Mouse (Mus musculus) retina, postnatal 1 day (tissue): ENCODE data around the gene Fem1a.
"Not testable (repeated sequence)": the region's sequence is repeated elsewhere in the genome, so short reads cannot be mapped to it uniquely, and the experiment has no call there.

ENCODE experiments used
- DNase-seq: peaks from one replicate; pipeline ENCODE4 v3.0.0-alpha.2; 2012

Gene Fem1a

DNA sequence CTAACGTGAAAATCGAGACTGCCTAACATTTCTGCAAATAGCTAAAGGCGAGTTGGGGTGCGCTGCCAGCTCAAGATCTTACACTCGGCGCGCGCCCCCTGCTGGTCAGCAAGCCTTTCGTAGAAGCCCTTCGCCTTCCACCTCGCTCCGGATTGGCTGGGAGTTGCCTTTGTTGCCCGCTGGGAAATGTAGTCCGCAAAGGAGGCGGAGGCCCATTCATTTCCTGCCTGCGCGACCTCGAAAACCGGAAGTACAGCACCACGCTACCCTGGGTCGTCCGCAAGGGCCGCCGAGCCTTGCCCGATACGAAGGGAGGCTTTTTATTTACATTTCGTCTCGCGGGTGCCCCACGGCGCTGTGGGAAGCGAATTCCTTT, 759 bp upstream of the Fem1a start:
- peak; percentile 99 for DNase-seq

DNA sequence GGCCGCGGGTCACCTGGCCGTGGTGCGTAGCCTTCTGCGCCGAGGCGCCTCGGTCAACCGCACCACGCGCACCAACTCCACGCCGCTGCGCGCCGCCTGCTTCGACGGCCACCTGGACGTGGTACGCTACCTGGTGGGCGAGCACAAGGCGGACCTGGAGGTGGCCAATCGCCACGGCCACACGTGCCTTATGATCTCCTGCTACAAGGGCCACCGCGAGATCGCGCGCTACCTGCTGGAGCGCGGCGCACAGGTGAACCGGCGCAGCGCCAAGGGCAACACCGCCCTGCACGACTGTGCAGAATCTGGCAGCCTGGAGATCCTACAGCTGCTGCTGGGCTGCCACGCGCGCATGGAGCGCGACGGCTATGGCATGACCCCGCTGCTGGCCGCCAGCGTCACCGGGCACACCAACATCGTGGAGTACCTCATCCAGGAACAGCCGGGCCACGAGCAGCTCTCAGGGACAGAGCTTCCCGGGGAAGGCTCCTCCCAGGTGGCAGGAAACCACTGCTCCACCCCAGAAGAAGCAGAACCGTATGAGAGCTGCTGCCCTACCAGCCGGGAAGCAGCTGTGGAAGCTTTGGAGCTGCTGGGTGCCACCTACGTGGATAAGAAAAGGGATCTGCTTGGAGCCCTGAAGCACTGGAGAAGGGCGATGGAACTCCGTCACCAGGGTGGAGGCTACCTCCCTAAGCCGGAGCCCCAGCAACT, 728 bp downstream of the Fem1a start:
- no peak for DNase-seq

DNA sequence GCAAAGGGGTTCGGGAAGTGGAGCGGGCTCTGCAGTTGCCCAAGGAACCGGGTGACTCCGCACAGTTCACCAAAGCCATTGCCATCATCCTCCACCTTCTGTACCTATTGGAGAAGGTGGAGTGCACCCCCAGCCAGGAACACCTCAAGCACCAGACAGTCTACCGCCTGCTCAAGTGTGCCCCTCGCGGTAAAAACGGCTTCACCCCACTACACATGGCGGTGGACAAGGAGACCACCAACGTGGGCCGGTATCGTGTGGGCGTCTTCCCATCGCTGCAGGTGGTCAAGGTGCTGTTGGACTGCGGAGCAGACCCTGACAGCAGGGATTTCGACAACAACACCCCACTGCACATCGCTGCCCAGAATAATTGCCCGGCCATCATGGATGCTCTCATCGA, 1.7 kb downstream of the Fem1a start:
- not testable (repeated sequence) for DNase-seq

DNA sequence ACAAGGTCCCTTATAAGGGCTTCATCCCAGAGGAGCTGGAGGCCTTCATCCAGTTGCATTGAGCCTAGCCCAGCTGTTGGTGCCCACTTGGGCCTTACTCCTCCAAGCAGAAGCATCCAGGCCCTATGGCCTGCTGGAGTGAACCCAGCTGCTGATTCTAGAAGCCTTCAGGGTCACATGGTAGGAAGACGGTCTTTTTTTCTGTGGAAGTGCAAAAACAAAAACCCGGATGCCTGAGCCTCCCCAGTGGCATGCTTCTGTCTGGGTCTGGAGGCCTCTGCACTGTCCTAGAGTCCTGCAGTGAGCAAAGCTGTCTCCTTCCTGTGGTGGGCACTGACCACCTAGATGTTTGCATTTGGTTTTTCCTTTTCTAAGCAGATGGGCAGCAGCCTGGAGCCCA, 2.2 kb downstream of the Fem1a start:
- not testable (repeated sequence) for DNase-seq

DNA sequence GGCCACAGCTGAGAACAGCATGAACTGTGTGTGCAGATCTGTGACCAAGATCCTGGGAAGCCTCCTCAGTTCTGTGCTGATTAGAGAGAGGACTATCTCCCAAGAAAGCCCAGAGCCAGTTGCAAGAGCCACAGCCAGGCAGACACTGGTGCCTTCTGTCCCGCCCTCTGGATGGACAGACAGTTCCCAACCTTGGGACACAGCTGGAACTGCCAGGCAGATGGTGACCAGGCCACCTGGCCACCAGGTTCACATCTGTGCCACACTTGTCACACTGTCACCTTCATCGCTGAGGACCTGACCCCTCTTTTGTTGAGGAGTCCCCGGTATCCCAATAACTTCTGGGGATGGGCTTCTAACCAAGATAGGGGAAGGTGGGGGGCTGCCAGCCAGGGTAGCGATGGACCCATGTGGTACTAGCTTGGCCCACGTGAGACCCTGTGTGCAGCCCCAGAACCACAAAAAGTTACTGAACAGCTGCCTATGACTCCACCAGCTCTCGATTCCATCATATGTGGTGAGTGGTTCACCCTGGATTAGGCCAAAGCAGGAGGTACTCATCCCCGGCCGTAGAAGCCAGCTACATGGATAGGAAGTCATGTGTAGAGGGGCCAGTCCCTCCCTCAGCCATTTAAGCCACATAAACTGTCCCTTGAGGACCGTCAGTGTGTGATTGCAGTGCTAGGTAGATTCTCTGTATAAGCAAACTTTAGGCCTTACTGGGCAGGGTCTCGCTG, 2.9 kb downstream of the Fem1a start:
- no peak for DNase-seq

DNA sequence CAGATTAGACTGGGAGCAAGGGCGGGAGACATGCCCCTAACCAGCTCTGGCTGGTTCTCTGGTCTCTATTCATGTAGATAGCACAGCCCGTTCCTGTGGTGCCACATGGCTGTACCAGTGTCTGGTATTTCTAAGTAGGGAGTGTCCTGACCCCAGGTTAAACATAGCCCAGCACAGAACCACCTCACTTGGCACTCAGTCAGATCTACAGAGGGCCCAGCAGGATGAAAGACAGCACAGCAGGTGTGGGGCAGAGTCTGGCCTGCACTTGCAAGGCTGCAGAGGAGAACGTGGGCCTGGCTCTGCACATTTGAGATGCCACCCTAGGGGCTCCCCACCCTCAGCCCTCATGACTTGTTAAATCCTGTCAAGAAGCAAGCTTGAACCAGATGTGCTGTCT, 4.6 kb downstream of the Fem1a start:
- DNase-seq, result no peak

DNA sequence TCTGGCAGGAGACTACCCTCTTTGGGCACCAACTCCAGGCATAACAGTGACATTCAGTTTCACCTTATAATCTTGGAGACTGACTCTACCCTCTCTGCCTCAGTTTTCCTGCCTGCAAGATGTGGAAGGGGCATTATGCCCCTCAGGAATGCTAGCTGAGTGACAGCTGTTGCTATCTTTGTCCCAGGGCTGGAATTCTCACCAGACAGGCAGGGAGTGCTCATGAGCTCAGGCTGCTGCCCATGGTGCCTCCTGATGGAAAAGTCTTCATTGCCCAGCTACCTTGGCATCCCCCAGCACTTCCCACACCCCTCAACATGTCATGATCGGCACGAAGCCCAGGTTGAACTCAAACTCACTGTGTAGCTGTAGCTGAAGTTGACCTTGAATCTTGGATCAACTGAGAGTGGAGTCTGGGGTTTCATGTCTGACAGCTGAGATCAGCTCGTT, 6.1 kb downstream of the Fem1a start:
- DNase-seq, result no peak

DNA sequence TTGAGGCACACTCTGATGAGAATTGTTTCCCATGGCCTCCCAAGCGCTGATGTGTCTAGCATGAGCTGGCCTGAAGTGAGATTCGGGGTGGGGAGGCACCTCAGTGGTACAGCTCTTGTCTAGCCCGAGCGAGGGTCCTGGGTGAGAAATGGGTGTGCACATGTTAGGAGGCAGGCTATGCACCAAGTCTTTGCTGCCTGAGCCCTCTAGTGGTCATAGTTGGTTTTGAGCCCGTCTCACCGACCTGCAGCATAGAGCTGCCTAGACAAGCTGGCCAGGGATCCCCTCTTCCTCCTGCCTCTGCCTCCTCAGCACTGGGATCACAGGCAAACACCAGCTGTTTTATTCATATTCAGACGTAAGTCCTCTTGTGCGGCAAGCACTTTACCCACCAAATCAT, 7.4 kb downstream of the Fem1a start:
- DNase-seq, result peak; percentile 83

DNA sequence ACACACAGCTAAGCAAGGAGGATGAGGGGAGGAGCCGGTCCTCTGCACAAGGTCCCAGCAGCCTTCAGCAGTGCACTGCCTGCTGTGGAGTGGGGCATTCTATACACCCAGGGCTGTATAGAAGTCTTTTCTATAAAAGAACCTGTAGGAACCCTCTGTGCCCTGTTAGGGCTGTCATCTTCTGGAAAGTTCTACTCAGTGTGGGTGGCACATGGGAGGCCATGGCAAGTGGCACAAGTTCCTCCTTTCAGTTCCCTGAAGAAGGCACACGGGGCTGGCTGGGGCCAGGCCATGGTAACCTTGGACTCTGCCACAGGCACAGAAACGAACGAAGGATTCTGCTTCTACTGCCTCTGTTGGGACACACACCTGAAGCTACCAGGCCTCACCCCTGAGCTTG, 8.4 kb downstream of the Fem1a start:
- DNase-seq, result no peak

DNA sequence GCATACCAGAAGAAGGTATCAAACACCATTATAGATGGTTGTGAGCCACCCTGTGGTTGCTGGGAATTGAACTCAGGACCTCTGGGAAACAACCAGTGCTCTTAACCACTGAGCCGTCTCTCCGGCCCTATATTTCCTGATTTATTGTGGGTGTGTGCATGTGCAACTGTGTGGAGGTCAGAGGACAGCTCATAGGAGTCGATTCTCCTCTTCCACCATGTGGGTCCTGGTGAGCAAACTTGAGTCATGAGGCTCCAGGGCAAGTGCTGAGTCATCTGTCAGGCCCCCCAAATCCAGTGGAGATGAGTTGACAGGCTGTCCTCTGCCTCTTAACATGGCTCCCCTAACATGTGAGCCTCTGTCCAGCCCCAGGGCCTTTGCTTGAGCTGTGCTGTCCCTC, 9.3 kb downstream of the Fem1a start:
- no peak for DNase-seq

DNA sequence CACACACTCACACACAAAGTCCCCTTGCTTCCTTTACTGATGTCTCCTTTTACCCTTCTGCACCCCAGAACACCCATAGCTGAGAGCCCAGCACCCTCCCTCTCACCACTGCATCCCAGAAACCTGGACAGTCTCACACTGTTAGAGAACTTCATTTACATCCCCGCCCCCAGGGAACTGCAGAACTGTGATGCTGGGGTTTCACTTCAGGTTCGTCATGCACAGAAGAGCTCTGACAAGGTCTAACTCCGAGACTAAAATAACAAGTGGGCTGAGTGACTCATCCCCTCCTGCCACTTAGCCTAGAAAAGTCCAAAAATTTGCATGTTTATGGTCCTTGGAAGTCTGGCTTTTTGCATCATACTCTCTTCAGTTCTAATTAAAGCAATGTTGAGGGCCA, 9.7 kb downstream of the Fem1a start:
- DNase-seq, result no peak

DNA sequence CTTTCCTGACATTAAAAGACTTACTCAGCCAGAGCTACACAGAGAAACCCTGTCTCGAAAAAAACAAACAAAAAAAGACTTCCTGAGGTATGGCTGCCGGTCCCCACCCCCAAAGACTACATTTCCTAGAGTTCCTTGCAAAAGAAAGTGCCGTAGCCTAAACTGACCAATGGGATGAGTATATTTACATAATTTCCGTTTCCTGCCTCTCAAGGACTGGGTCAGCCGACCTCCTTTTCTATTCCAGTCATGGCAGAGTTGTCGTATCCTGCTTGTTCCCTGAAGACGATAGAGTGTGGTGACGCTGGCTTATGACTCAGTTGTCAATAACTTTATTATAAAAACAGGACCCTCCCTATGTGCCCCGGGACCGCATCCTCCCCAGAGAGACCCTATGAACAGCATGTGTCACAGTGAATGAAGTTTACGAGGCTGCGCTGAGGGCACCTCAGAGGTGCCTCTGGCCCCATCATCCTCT, 12.6 kb downstream of the Fem1a start:
- DNase-seq, result peak; percentile 92

DNA sequence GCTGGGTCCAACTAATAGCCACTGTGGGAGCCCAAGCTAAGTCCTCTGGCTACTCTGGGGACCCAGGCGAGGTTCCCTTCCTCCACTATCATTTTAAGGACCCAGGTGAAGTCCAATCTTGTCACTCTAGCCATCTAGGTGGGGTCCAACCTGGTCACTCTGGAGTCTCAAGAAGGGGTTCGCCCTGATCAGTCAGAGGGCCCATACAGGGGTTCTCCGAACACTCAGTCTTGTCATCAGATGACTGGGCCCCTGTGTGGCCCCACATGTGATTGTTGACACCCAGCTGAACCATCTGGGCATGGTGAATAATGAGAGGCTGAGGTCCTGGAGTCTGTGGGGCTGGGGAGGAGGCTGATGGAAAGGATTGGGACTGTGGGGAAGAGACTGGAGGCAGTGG, 13.1 kb downstream of the Fem1a start:
- DNase-seq, result no peak

DNA sequence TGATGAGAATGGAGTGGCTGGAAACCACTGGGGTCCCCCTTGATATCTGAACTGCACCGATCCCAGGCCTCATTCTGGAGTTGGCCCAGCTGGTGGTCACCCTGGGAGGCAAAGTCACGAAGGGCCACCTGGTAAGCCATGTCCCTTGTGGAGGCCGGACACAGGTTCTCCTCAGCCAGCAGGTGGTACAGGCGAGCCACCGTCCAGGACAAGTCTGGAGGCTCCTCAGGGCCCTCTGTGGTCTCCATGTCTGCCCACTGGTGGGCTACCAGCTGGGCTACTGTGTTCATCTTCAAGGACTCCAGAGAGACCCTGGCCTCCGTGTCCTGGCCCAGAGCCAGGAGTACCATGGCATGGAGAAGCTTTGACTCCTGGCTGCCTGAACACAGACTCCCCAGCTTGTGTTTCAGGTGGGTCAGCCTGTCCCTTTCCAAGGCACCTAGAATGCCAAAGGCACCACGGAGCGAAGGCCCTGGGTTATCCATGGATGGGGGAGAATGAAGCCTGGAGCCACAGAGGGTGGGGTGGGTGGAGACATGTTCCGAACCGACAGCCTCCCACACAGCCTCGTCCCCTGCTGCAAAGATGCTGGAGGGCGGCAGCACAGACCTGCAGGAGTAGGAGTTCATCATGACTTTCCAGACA, 15.1 kb downstream of the Fem1a start:
- no peak for DNase-seq

DNA sequence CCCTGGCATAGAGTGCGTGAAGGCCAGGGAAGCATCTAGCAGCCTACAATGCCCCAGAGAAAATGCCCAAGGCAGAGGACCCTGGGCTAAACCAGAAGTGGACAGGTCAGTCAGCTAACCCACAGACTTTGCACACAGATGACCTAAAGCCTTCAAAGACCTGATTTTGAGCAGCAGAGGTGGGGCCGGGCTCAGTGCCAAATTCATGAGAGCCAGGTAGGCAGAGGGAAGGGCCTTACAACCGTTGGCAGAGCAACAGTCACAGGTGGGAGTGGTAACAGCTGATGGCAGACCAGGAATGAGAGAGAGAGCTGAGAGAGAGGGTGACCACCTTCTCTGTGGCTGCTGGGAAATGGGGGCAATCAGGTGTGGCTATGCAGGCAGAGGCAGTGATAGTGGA, 16.0 kb downstream of the Fem1a start:
- DNase-seq, result no peak

DNA sequence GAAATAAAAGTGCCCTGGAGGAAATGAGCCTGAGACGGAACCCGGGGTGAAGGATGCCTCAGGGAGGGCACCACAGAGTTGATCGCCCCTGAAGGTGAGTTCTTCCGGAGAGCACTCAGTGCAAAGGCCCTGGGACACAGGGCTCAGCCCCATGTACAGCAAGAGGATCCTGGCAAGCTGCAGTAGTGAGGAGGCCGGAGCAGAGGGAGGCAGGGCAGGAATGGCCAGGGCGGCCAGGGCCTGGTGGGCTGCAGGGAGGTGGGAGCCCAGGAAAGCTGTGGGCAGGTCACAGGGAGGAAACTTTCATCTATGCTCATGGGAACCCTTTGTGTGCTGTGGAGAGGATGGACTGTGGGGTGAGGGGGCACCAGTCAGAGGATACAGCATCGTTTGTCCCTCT, 16.9 kb downstream of the Fem1a start:
- DNase-seq, result no peak

DNA sequence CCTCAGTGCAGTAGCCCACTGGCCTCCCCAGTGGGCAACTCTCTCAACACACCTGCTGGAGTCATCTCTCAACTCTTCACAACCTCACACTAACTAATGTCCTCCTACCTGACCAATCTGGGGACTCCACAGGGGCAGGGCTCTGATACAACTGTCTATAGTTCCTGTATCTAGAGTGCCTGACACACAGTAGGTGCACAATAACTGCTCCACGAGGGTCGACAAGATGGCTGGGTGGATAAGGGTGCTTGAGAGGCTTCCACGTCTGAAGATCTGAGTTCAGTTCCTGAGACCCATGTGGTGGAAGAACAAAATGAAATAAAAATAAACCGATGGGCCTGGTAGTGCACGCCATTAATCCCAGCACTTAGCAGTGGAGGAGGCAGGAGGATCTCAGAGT, 17.4 kb downstream of the Fem1a start:
- DNase-seq, result no peak

DNA sequence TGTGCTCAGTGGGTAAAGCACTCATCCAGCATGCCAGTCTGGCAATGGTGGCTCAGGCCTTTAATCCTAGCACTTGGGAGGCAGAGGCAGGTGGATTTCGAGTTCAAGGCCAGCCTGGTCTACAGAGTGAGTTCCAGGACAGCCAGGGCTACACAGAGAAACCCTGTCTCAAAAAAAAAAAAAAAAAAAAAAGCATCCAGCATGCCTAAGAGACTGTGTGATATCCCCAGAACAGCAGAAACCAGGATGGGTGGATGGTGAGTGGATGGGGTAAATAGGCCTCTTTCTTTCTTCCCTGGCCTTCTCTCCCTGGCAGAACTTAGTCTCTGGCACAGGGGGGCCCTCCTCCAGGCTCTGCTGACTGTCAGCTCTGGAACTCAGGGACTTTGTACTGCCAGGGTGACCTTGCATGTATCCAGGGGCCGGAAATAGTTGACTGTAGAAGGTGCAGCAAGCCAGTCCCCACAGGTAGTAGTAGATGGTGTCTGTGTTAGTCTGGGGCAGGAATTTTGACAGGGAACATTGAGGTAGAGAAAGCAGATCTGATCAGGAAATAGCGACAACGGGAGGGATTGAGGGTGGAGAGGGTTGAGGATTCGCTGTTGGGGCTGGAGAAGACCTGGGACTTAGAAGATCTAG, 19.4 kb downstream of the Fem1a start:
- DNase-seq, result no peak

DNA sequence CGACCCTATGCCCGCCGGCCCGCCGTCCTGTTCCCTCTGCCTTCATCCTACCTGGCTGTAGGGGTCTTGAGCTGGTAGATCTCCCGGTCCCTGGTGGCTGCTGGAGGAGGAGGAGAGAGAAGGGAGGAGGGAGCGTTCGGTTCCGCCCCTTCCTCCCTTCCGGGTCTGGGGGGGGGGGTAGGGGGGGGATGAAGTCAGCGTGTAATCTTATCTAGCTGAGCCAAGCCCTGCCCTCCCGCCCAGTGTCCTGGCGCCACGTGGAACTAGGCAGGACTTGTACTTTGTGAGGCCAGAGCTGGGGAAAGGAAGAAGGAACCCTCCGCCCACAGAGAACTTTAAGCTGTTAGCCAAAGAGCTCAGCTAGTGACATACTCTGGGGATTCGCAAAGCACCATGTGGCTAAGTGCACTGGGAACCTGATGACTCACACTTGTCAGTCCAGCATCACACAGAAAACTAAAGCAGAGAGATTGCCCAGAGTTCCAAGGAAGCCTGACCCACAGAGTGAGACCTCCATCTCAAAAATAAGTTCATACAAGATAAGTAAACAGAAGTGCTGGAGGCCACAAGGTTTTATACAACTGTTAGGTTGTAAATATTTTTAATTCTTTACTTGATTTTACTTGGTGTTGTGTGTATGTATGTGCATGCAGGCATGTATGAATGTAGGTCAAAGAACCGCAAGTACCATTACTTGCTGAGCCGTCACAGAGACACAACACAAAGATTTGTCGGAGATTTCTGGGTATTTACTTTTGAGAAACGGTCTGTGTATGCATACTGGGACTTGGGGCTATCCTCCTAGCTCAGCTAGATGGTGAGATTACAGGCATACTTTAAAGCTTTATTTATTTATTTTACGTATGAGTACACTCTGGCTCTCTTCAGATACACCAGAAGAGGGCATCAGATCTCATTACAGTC, 20.3 kb downstream of the Fem1a start, which contains the start of gene Ticam1:
Gene Ticam1 (minus strand): TSS at position 144 of the 924 bp plus-strand sequence.
- DNase-seq, result peak; percentile 95

DNA sequence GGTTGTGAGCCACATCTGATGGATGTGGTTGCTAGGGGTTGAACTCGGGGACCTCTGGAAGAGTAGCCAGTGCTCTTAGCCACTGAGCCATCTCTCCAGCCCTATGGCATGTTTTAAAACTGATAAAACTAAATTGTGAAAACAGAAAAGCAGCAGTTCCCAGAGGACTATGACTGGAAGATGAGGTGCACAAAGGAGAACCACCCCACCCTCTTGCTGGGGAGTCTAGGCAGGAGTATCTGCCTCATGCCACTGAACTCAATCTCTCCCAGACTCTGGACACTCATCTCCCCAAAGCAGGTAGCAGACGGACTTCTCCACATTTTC, 20.9 kb downstream of the Fem1a start:
- no peak for DNase-seq

DNA sequence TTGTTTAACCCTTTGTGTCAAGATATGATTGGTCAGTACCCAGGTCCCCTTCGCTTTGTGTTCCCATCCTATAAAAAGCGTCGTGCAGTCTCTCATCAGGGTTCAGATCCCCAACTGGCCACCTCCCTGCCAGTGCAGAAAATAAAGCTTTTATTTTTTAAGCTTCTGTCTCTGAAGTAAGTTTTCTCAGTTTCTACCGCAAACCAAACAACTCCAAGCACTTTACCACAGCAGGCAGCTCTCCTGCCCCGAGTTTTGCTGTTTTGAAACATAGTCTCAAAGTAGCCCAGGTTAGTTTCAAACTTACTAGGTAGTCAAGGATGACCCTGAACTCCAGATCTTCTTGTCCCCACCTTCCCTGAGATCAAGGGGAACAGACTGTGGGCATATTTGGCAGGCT, 21.7 kb downstream of the Fem1a start:
- no peak for DNase-seq

DNA sequence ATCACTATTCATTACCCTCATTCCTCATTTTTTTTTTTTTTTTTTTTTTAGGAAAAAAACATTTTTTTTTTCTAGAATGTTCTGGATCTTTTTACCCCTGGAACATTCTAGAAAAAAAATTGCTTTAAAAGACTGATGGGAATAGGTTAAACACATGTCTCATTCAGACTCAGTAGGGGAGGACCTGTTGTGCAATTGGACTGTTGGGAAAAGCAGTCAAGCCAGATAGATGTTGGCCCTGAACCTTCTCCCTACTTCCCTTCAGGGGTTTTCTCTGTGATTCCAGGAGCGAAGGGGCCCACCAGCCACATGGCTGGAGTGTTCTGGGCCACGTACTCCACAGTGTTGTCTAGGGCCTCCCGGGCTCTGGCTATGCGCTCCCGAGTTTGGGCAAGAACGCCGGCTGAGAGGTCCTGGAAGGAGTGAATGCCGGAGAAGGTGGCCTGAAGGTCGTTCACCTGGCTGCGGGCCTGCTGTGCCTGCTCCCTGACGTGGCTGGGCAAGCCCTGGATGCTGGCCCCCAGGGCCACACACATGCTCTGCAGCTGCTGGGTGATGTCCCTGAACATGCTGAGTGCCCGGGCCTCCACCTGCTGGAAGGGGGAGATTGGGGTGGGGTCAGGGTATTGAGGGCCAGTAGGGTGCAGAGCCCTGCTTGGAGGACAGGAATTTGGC, 23.0 kb downstream of the Fem1a start:
- DNase-seq, result no peak
